Mouse (Mus musculus) heart, embryonic 11.5 days (tissue): ENCODE measurements at regions not wholly inside any gene's neighbourhood (a gene's known extent, or its start where the extent isn't known, plus 50 kb on each side); places are given as distances from the start of the nearest gene placed in this dataset.
A peak's percentile ranks its signal among the peaks of the same experiment; 100 is the strongest.

ENCODE experiments used
- ATAC-seq: fragments of 200-750 bp; cut with Nextera tagmentation; replicated peaks from 2 replicates; pipeline ENCODE4 v1.8.0; 2017; ENCODE audit warnings: moderate library complexity; ENCODE audit not compliant: insufficient number of reproducible peaks, low FRiP score, low TSS enrichment
- H3K27ac ChIP-seq: fragments of 300-500 bp; sonication (generic); 2 replicates; pipeline ENCODE4 v1.5.1; 2014; ENCODE audit warnings: mild to moderate bottlenecking, low read depth, low read length
- H3K27me3 ChIP-seq: fragments of 300-500 bp; sonication (generic); 2 replicates; pipeline ENCODE4 v1.6.1; 2014; ENCODE audit warnings: mild to moderate bottlenecking, low read length, mixed read lengths; ENCODE audit not compliant: control insufficient read depth, insufficient read depth
- H3K36me3 ChIP-seq: fragments of 300-500 bp; sonication (generic); 2 replicates; pipeline ENCODE4 v1.6.1; 2014; ENCODE audit warnings: mild to moderate bottlenecking, low read length, moderate library complexity, mixed read lengths; ENCODE audit not compliant: control insufficient read depth, insufficient read depth
- H3K4me1 ChIP-seq: fragments of 300-500 bp; sonication (generic); 2 replicates; pipeline ENCODE4 v1.6.1; 2014; ENCODE audit warnings: low read length; ENCODE audit not compliant: control insufficient read depth, insufficient read depth
- H3K4me2 ChIP-seq: fragments of 300-500 bp; sonication (generic); 2 replicates; pipeline ENCODE4 v1.6.1; 2014; ENCODE audit warnings: mild to moderate bottlenecking, moderate library complexity
- H3K4me3 ChIP-seq: fragments of 300-500 bp; sonication (generic); 2 replicates; pipeline ENCODE4 v1.5.1; 2014; ENCODE audit warnings: low read depth, low read length
- H3K9ac ChIP-seq: fragments of 300-500 bp; sonication (generic); 2 replicates; pipeline ENCODE4 v1.6.1; 2014; ENCODE audit warnings: mild to moderate bottlenecking, low read depth, low read length, moderate library complexity
- H3K9me3 ChIP-seq: fragments of 300-500 bp; sonication (generic); replicated peaks from 2 replicates; pipeline ENCODE4 v1.6.1; 2016; ENCODE audit warnings: low read length; ENCODE audit not compliant: control insufficient read depth
- WGBS: fragments of 180-500 bp; shearing (Covaris S2); extraction: QIAGEN DNeasy Blood & Tissue Kit; methylation state at CpG from one replicate; pipeline ENCODE4 v1.1.7; 2014; ENCODE audit not compliant: insufficient replicate concordance; 5-methylcytosine and 5-hydroxymethylcytosine counted together

DNA sequence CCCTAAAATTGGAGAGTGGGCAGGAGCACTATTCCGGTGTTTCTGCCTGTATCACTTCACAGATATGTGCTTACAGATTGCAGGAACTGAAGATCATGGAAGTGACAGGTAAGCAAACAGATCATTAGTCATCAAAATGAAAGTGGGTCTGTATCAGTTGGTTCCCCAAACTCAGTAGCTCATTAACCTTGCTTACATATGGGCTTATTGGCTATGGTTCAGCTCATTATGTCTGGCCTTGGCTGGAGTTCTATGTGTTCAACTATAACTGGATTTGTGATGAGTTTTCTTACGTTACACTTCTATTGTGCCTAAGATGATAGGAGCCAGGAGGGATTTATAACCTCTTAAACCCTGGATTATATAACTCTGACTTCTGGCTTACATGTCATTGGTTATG lies 133.5 kb upstream of the Bmper start:
- Histone ChIP-seq H3K36me3 (no peaks in the 10 kb centered on the region), H3K4me3 (no peak overlapping the region), H3K9me3 (no peaks in the 10 kb centered on the region), H3K9ac (no peak overlapping the region), H3K4me2 (no peak overlapping the region), H3K27ac (no peak overlapping the region), H3K27me3 (no peaks in the 10 kb centered on the region), H3K4me1 (0 out of 2 replicates have a peak, but pooled peaks cover 2% of the 10 kb centered on the region)
- no peak for ATAC-seq
- 82% methylated on average over 2 of the region's 2 CpGs for WGBS

GRCm38 (mm10) chr9:23097134-23097789 lies 125.6 kb upstream of the Bmper start:
- Histone ChIP-seq H3K27ac (no peak overlapping the region), H3K27me3 (no peaks in the 10 kb centered on the region), H3K9ac (no peak overlapping the region), H3K9me3 (no peaks in the 10 kb centered on the region), H3K36me3 (no peaks in the 10 kb centered on the region), H3K4me1 (no peaks in the 10 kb centered on the region; the same call in 1 of the 2 replicates), H3K4me2 (no peak overlapping the region), H3K4me3 (no peak overlapping the region)
- 64% methylated on average over 11 of the region's 11 CpGs for WGBS
- no peak for ATAC-seq

GRCm38 (mm10) chr9:23101584-23101983 lies 121.3 kb upstream of the Bmper start:
- no peaks in the 10 kb centered on the region for H3K36me3 ChIP-seq
- no peak overlapping the region for H3K4me3 ChIP-seq
- no peak overlapping the region for H3K4me2 ChIP-seq
- no peaks in the 10 kb centered on the region for H3K9me3 ChIP-seq
- no peaks in the 10 kb centered on the region; the same call in 1 of the 2 replicates for H3K4me1 ChIP-seq
- H3K27me3 ChIP-seq: no peaks in the 10 kb centered on the region
- no peak for ATAC-seq
- H3K27ac ChIP-seq: no peak overlapping the region
- no peak overlapping the region for H3K9ac ChIP-seq

DNA sequence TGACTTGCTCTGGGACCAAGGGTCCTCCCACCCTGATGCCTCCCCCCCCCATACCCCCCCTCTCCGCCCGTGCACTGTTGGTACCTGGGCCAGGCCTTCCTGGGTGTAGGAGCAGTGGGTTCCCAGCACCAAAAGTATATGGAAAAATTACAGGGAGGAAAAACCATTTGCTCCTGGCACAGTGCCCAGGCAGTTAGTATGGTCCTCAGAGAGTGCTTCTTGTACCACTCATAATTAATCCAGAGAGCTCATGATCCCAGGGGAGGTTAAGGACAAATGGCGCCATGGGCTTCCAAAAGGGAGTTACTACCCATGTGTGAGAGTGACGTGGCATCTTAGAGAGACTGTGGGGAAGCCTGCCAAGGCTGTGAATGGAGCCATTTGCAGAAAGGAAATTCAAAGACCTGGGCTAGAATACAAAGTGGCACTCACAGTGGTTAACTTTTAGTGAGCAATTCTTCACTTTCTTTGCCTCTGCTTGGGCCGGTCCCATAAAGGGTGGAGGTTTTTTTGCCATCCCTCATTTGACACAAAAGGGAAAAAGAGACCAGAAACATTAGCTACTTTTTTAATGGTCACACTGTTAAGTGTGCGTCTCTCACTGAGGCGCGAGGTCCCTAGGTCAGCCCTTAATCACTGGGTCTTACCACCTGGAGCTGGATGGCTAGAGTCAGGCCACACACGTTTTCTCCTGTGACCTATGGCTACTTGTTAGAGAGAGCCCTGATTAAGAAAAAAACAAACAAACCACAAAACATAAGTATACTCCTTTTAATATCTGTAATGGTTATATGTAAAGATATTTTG lies 120.7 kb upstream of the Bmper start:
- no peak for ATAC-seq
- Histone ChIP-seq H3K4me2 (no peak overlapping the region), H3K4me1 (no peaks in the 10 kb centered on the region; the same call in 1 of the 2 replicates), H3K27ac (no peak overlapping the region), H3K9ac (no peak overlapping the region), H3K36me3 (no peaks in the 10 kb centered on the region), H3K27me3 (no peaks in the 10 kb centered on the region), H3K9me3 (no peaks in the 10 kb centered on the region), H3K4me3 (no peak overlapping the region)
- WGBS: 76% methylated on average over 9 of the region's 9 CpGs

DNA sequence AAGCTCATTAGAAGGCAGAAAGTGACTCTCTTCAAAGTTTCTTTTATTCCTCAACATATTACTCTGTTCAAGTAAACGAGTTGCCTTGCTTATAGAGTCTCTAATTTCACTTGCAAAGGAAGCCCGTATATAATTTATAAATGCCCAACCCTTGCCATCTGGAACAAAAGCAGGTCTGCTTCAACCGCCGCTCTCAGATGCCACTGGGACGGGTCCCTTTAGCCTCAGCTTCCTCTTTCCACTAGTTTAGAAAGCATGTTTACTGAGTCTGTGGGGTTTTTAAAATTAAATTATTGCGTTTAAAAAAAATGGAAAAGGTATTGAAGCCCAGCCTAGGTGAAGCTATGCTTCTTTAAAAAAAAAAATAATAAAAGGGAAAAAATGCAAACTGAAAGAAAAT lies 111.4 kb upstream of the Bmper start:
- Histone ChIP-seq H3K4me2 (no peak overlapping the region), H3K4me1 (peaks cover 9% of the 10 kb centered on the region), H3K4me3 (no peak overlapping the region), H3K27me3 (no peaks in the 10 kb centered on the region), H3K36me3 (no peaks in the 10 kb centered on the region), H3K9me3 (no peaks in the 10 kb centered on the region), H3K27ac (no peak overlapping the region), H3K9ac (no peak overlapping the region)
- WGBS: 81% methylated on average over 6 of the region's 6 CpGs
- ATAC-seq: no peak

DNA sequence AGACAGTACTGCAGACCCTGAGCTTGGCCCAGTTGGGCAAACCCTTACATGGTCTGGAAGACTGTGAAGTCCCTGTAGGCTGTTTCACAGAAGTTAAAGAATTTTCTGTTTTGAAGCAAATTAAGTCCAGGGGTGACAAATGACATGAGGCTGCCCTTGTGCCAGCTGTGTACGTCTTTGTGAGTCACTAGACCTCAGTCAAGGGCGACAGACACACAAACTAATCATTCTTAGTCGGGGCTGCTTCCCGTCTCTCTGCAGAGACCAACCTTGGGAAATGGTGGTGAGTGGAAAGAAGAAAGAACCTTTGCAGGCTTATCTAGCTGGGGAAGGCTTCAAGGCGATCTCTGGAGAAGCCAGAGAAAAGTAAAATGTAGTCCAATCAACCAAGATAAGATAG lies 107.8 kb upstream of the Bmper start:
- WGBS: 22% methylated on average over 5 of the region's 5 CpGs
- no peak overlapping the region for H3K9ac ChIP-seq
- H3K4me1 ChIP-seq: peaks cover 9% of the 10 kb centered on the region
- H3K9me3 ChIP-seq: no peaks in the 10 kb centered on the region
- no peak for ATAC-seq
- H3K36me3 ChIP-seq: no peaks in the 10 kb centered on the region
- H3K27ac ChIP-seq: peak overlapping the region; percentile 29; the same call in 1 of the 2 replicates
- no peak overlapping the region for H3K4me3 ChIP-seq
- no peak overlapping the region for H3K4me2 ChIP-seq
- H3K27me3 ChIP-seq: no peaks in the 10 kb centered on the region

DNA sequence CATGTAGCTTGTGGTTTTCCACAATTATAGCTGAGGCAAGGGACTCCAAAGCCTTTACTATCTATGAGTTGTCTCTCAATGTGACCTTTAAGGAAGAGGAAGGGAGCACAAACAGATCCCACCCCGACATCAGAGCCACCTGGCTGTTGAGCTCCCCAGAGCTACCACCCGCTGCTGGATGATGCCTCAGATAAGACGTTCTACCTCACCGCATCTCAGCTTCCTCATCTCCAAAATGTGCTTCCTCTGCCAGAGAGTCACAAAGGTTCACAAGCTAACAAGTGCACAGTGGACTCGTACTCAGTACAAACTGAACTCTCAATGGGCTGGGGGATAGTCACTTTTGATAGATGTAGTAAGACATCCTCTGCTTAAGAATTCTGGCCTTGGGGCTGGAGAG lies 107.3 kb upstream of the Bmper start:
- Histone ChIP-seq H3K36me3 (no peaks in the 10 kb centered on the region), H3K4me3 (no peak overlapping the region), H3K9me3 (no peaks in the 10 kb centered on the region), H3K4me2 (no peak overlapping the region), H3K4me1 (peaks cover 9% of the 10 kb centered on the region), H3K9ac (no peak overlapping the region), H3K27me3 (no peaks in the 10 kb centered on the region), H3K27ac (peak overlapping the region; percentile 29; the same call in 1 of the 2 replicates)
- ATAC-seq: no peak
- WGBS: 42% methylated on average over 5 of the region's 5 CpGs

- WGBS: 13% methylated on average over 1 of the region's 1 CpGs
- no peak overlapping the region for H3K9ac ChIP-seq
- H3K36me3 ChIP-seq: no peaks in the 10 kb centered on the region
- ATAC-seq: no peak
- H3K27me3 ChIP-seq: no peaks in the 10 kb centered on the region
- H3K9me3 ChIP-seq: no peaks in the 10 kb centered on the region
- H3K4me2 ChIP-seq: no peak overlapping the region
- peak overlapping the region; percentile 59; the same call in 1 of the 2 replicates for H3K27ac ChIP-seq
- peaks cover 9% of the 10 kb centered on the region for H3K4me1 ChIP-seq
- no peak overlapping the region for H3K4me3 ChIP-seq
Measured at GRCm38 (mm10) chr9:23116311-23116710, 106.6 kb upstream of the Bmper start.
